Mouse (Mus musculus) G1E (cell line): Measurements from ENCODE around the gene Mylk. TPM values are rescaled to one million over a fixed set of nuclear protein-coding genes. Genes with fewer than 3 reads are reported as not detected.

Experiments
- ATAC-seq: 2 replicates; pipeline ENCODE4 v1.8.0; 2016; ENCODE audit warnings: mild to moderate bottlenecking; ENCODE audit not compliant: insufficient number of reproducible peaks, poor library complexity, low FRiP score, severe bottlenecking; ENCODE audit errors: extremely low read depth
- DNase-seq: peaks from one replicate; pipeline ENCODE4 v3.0.0; 2012; ENCODE audit warnings: low spot score
- H3K27me3 ChIP-seq: 2 replicates; pipeline ENCODE4 v1.6.1; 2012; ENCODE audit warnings: mild to moderate bottlenecking, low read length, inconsistent platforms; ENCODE audit not compliant: insufficient read depth
- H3K36me3 ChIP-seq: replicated peaks from 2 replicates; pipeline ENCODE3; 2012; ENCODE audit warnings: mild to moderate bottlenecking, inconsistent platforms
- H3K4me1 ChIP-seq: 2 replicates; pipeline ENCODE4 v1.6.1; 2012; ENCODE audit warnings: low read depth, low read length, inconsistent platforms, mixed read lengths; ENCODE audit not compliant: insufficient read depth
- H3K4me3 ChIP-seq: 2 replicates; pipeline ENCODE4 v1.5.1; 2012; ENCODE audit warnings: low read depth, mild to moderate bottlenecking, inconsistent platforms, low read length, moderate library complexity, mixed read lengths
- H3K9me3 ChIP-seq: replicated peaks from 2 replicates; pipeline ENCODE4 v1.6.1; 2012; ENCODE audit warnings: inconsistent platforms
- CTCF ChIP-seq: IDR thresholded peaks from 2 replicates; pipeline ENCODE4 v1.5.1; 2012; ENCODE audit warnings: low read depth, low read length, inconsistent platforms, mixed read lengths
- GATA1 ChIP-seq: IDR thresholded peaks from 2 replicates; pipeline ENCODE4 v1.6.1; 2012; ENCODE audit warnings: borderline replicate concordance, low read length, inconsistent platforms, mixed read lengths
- GATA2 ChIP-seq: IDR thresholded peaks from 2 replicates; pipeline ENCODE4 v1.6.1; 2012; ENCODE audit warnings: low read depth, low read length, inconsistent platforms, borderline replicate concordance
- POLR2AphosphoS5 ChIP-seq: IDR thresholded peaks from 2 replicates; pipeline ENCODE4 v1.6.1; 2012; ENCODE audit warnings: low read depth, low read length, inconsistent platforms; ENCODE audit not compliant: insufficient replicate concordance
- TAL1 ChIP-seq: conservative IDR thresholded peaks from 2 replicates; pipeline ENCODE4 v1.6.1; 2012; ENCODE audit warnings: low read depth, low read length, inconsistent platforms, mixed read lengths
- polyA plus RNA-seq: library from polyadenylated mRNA; stranded (reverse); fragments of >175 nt; gene quantifications from 2 replicates; pipeline ENCODE4 v1.2.3, GENCODE M21; 2012
- total RNA-seq, 2 experiments: library from RNA; stranded (forward) in 1 of 2; stranded (reverse) in 1 of 2; fragments of 200-1000 nt in 1 of 2; fragments of >200 nt in 1 of 2; fragmentation: Nextera tagmentation in 1 of 2; gene quantifications; 2 replicates each; pipeline ENCODE4 v1.2.3; 2014 to 2017

The Mylk gene
- total and polyA plus RNA-seq, 3 experiments: 0.05 TPM; not detected in 2

DNA sequence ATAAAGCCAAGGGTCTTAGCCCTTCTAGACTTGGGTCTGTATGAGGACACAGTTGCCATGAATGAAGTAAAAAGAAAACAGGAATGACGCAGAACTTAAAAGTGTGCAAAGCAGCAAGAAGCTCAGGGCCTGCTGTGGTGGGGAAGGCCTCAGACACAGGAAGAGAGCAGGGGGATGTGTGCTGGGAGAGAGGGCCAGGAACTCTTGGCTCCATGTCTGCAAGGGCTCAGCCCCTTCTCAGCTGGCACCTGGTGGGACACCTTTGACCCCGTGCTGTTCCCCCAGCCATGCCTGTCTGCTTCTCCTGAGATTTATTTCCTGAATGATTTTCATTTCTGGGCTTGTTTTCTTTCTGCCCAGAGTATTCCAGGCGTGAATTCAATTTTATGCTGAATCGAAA, 4.5 kb downstream of the Mylk start:
- ATAC-seq: no peak
- Histone ChIP-seq H3K36me3 (no peaks in the 10 kb centered on the region), H3K27me3 (peaks cover 41% of the 10 kb centered on the region), H3K4me1 (peaks cover 6% of the 10 kb centered on the region; the same call in 1 of the 2 replicates), H3K4me3 (no peak overlapping the region), H3K9me3 (no peaks in the 10 kb centered on the region)
- TF ChIP-seq POLR2AphosphoS5: no peak
- TF ChIP-seq CTCF: no peak
- no peak for TF ChIP-seq GATA1
- TF ChIP-seq TAL1: no peak
- no peak for TF ChIP-seq GATA2
- no peak for DNase-seq

DNA sequence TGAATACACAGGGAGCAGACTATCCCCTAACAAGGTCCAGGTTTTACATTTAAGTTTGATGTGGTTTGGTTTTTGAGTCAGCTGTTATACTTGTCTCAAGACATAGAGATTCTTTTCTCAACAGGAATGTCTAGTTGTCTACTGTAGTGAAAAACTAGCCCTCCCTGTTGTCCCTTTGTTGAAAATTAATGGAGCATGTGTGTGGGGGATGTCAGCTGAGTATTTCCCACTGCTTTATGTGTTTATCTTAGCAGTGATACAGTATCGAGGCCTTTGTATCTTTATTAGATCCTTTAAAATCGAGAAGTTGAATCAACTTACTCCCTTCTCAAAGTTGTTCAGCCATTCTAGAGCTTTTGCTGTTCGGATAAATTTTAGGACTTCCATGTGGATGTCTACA, 7.0 kb downstream of the Mylk start:
- no peak for TF ChIP-seq GATA1
- no peak for TF ChIP-seq POLR2AphosphoS5
- TF ChIP-seq GATA2: no peak
- TF ChIP-seq TAL1: no peak
- no peak for TF ChIP-seq CTCF
- Histone ChIP-seq H3K27me3 (peaks cover 23% of the 10 kb centered on the region), H3K4me1 (no peaks in the 10 kb centered on the region), H3K4me3 (no peak overlapping the region), H3K9me3 (no peaks in the 10 kb centered on the region), H3K36me3 (no peaks in the 10 kb centered on the region)
- DNase-seq (no peak), ATAC-seq (no peak)

DNA sequence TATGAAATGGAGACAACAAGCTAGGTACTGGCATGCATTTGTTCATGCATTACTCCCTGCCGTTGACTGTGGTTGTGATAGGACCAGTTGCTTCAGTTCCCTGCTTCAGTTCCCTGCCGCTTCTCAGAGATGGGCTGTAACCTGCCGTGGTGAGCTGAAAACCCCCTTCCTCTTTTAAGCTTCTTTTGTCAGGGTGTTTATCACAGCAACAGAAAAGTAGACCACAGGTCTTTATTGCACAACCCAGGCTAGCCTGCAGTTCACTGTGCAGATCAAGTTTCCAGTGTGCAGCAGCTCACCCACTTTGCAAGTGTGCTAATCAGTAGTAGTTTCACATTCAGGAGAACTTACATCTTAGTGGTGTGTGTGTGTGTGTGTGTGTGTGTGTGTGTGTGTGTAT, 8.0 kb downstream of the Mylk start:
- H3K4me3 ChIP-seq: no peak overlapping the region
- DNase-seq: no peak
- H3K27me3 ChIP-seq: peaks cover 18% of the 10 kb centered on the region
- no peaks in the 10 kb centered on the region for H3K36me3 ChIP-seq
- H3K4me1 ChIP-seq: no peaks in the 10 kb centered on the region
- TF ChIP-seq GATA2 (no peak), CTCF (no peak), POLR2AphosphoS5 (no peak), TAL1 (no peak), GATA1 (no peak)
- no peak for ATAC-seq
- H3K9me3 ChIP-seq: no peaks in the 10 kb centered on the region

GRCm38 (mm10) chr16:34756991-34757390, 12.0 kb downstream of the Mylk start:
- H3K4me3 ChIP-seq: no peak overlapping the region
- no peaks in the 10 kb centered on the region for H3K9me3 ChIP-seq
- peaks cover 9% of the 10 kb centered on the region for H3K27me3 ChIP-seq
- TF ChIP-seq GATA1 (no peak), CTCF (no peak), GATA2 (no peak), POLR2AphosphoS5 (no peak), TAL1 (no peak)
- DNase-seq: no peak
- no peaks in the 10 kb centered on the region for H3K36me3 ChIP-seq
- no peaks in the 10 kb centered on the region for H3K4me1 ChIP-seq
- no peak for ATAC-seq

- Histone ChIP-seq H3K9me3 (no peaks in the 10 kb centered on the region), H3K4me1 (no peaks in the 10 kb centered on the region), H3K36me3 (no peaks in the 10 kb centered on the region), H3K27me3 (peaks cover 5% of the 10 kb centered on the region), H3K4me3 (no peak overlapping the region)
- TF ChIP-seq CTCF (no peak), GATA2 (no peak), GATA1 (no peak), POLR2AphosphoS5 (no peak), TAL1 (no peak)
- no peak for ATAC-seq
- no peak for DNase-seq
Observed at GRCm38 (mm10) chr16:34758205-34758604, 13.2 kb downstream of the Mylk start.

DNA sequence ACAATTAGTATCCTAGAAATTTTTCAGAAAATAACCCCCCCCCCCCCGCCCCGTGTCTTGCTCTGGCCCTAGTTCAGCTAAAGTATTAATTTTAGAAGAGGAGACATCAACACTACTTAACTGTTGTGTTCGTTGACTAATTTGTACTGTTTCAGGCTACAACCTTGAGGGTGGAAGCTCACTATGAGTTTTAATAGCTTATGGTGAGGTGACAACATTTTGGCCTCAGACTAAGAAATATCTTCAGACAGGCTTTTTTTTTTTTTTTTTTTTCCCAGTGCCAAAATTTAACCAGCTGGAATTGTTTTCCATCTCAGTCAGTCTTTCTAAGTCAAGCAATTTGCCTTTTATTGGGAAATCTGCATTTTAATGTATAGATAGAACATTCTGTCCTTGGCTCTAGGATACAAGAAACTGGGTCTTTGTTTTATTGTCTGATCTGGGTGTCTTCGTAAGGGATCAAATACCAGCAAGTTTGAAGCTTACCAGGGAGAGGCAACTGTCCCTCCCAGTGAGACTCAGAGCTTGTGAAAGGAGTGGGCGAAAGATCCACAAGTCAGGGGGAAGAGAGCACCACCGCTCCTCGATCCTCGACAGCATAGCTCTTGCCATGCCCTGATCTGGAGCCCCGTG, 19.1 kb downstream of the Mylk start:
- ATAC-seq (no peak), DNase-seq (no peak)
- no peak for TF ChIP-seq POLR2AphosphoS5
- TF ChIP-seq CTCF: no peak
- no peak for TF ChIP-seq TAL1
- TF ChIP-seq GATA1: no peak
- no peak for TF ChIP-seq GATA2
- no peak overlapping the region for H3K4me3 ChIP-seq
- peaks cover 4% of the 10 kb centered on the region; the same call in 1 of the 2 replicates for H3K27me3 ChIP-seq
- H3K9me3 ChIP-seq: no peaks in the 10 kb centered on the region
- no peaks in the 10 kb centered on the region for H3K36me3 ChIP-seq
- H3K4me1 ChIP-seq: no peaks in the 10 kb centered on the region
